In genomic region chr12:91400232-91401048, GRCm38 (mm10) we compare ENCODE assay signal across 8 mouse cellular contexts. TPM values are rescaled to one million over a fixed set of nuclear protein-coding genes. Genes with fewer than 3 reads are reported as not detected.
A peak's percentile ranks its signal among the peaks of the same experiment; 100 is the strongest.
DNase-seq lines count a peak whose midpoint lies in the region; ATAC-seq lines count a peak whose summit lies in the region.

No protein-coding gene starts in this region.

- H3K36me3 ChIP-seq in embryonic facial prominence, embryonic 13.5 days: no peaks in the 10 kb centered on the region
- no peaks in the 10 kb centered on the region for H3K36me3 ChIP-seq in limb, embryonic 13.5 days
- no peaks in the 10 kb centered on the region for H3K36me3 ChIP-seq in midbrain, embryonic 14.5 days (ENCODE audit: control insufficient read depth, insufficient read depth, low read length)
- no peaks in the 10 kb centered on the region for H3K36me3 ChIP-seq in stomach, embryonic 14.5 days (ENCODE audit: control insufficient read depth, insufficient read depth, low read length)

- peak overlapping the region; percentile 52 for H3K4me3 ChIP-seq in embryonic facial prominence, embryonic 13.5 days
- H3K4me3 ChIP-seq in limb, embryonic 13.5 days: peak overlapping the region; percentile 52
- H3K4me3 ChIP-seq in midbrain, embryonic 14.5 days (replicated peaks; ENCODE audit: low read depth, low read length): peak overlapping the region; percentile 41
- peak overlapping the region; percentile 38 for H3K4me3 ChIP-seq in stomach, embryonic 14.5 days (ENCODE audit: low read depth, low read length)

- H3K4me2 ChIP-seq in embryonic facial prominence, embryonic 13.5 days: peak overlapping the region; percentile 86
- H3K4me2 ChIP-seq in limb, embryonic 13.5 days (replicated peaks): peak overlapping the region; percentile 88
- peak overlapping the region; percentile 92 for H3K4me2 ChIP-seq in midbrain, embryonic 14.5 days (ENCODE audit: low read length)
- H3K4me2 ChIP-seq in stomach, embryonic 14.5 days (replicated peaks; ENCODE audit: low read depth, low read length): peak overlapping the region; percentile 84

- DNase-seq in B cell, adult 2 months: peak; percentile 53
- DNase-seq in adrenal gland, postnatal 25 days: peak; percentile 66
- DNase-seq in heart, adult 8-10 months (ENCODE audit: low spot score): peak; percentile 16
- DNase-seq in kidney, adult 9 months: peak; percentile 73
- peak; percentile 91 for DNase-seq in midbrain, embryonic 14.5 days

- peaks cover 31% of the 10 kb centered on the region for H3K27me3 ChIP-seq in embryonic facial prominence, embryonic 13.5 days
- peaks cover 34% of the 10 kb centered on the region for H3K27me3 ChIP-seq in limb, embryonic 13.5 days
- peaks cover 15% of the 10 kb centered on the region; the same call in 1 of the 2 replicates for H3K27me3 ChIP-seq in midbrain, embryonic 14.5 days (ENCODE audit: control insufficient read depth, insufficient read depth, low read length)
- 0 out of 2 replicates have a peak, but pooled peaks cover 5% of the 10 kb centered on the region for H3K27me3 ChIP-seq in stomach, embryonic 14.5 days (ENCODE audit: control insufficient read depth, insufficient read depth, low read length)

- under 1% methylated on average over 38 of the region's 38 CpGs for WGBS in embryonic facial prominence, embryonic 13.5 days
- WGBS in limb, embryonic 13.5 days: under 1% methylated on average over 38 of the region's 38 CpGs
- under 1% methylated on average over 38 of the region's 38 CpGs for WGBS in midbrain, embryonic 14.5 days
- under 1% methylated on average over 38 of the region's 38 CpGs for WGBS in stomach, embryonic 14.5 days

- ATAC-seq in embryonic facial prominence, embryonic 13.5 days (ENCODE audit: insufficient number of reproducible peaks, insufficient read depth, low FRiP score, low TSS enrichment, low read depth): peak; percentile 81
- ATAC-seq in limb, embryonic 13.5 days (ENCODE audit: low FRiP score, low read depth): peak; percentile 93
- peak; percentile 91 for ATAC-seq in midbrain, embryonic 14.5 days (ENCODE audit: low FRiP score, low TSS enrichment)
- peak; percentile 88 for ATAC-seq in stomach, embryonic 14.5 days (ENCODE audit: insufficient number of reproducible peaks, insufficient read depth, low FRiP score, low read depth)

- no peaks in the 10 kb centered on the region for H3K9me3 ChIP-seq in embryonic facial prominence, embryonic 13.5 days
- no peaks in the 10 kb centered on the region for H3K9me3 ChIP-seq in limb, embryonic 13.5 days
- H3K9me3 ChIP-seq in midbrain, embryonic 14.5 days (ENCODE audit: control insufficient read depth, low read length): no peaks in the 10 kb centered on the region
- no peaks in the 10 kb centered on the region for H3K9me3 ChIP-seq in stomach, embryonic 14.5 days (ENCODE audit: control insufficient read depth, low read depth, low read length)

- H3K4me1 ChIP-seq in embryonic facial prominence, embryonic 13.5 days: peaks cover 3% of the 10 kb centered on the region; the same call in 1 of the 2 replicates
- peaks cover 9% of the 10 kb centered on the region; the same call in 1 of the 2 replicates for H3K4me1 ChIP-seq in limb, embryonic 13.5 days
- no peaks in the 10 kb centered on the region for H3K4me1 ChIP-seq in midbrain, embryonic 14.5 days (ENCODE audit: control insufficient read depth, insufficient read depth, low read length)
- no peaks in the 10 kb centered on the region for H3K4me1 ChIP-seq in stomach, embryonic 14.5 days (ENCODE audit: control insufficient read depth, insufficient read depth, low read length)

- H3K9ac ChIP-seq in embryonic facial prominence, embryonic 13.5 days: peak overlapping the region; percentile 68
- H3K9ac ChIP-seq in limb, embryonic 13.5 days: peak overlapping the region; percentile 64
- no peak overlapping the region; the same call in 1 of the 2 replicates for H3K9ac ChIP-seq in midbrain, embryonic 14.5 days (replicated peaks; ENCODE audit: low read length)
- no peak overlapping the region for H3K9ac ChIP-seq in stomach, embryonic 14.5 days (replicated peaks; ENCODE audit: low read depth, low read length)

- no peak overlapping the region for H3K27ac ChIP-seq in embryonic facial prominence, embryonic 13.5 days
- no peak overlapping the region for H3K27ac ChIP-seq in limb, embryonic 13.5 days
- H3K27ac ChIP-seq in midbrain, embryonic 14.5 days (replicated peaks; ENCODE audit: low read depth, low read length): no peak overlapping the region
- no peak overlapping the region for H3K27ac ChIP-seq in stomach, embryonic 14.5 days (ENCODE audit: low read length)

RNA-seq across cellular contexts. Expression of gene Tshr, which starts 16.1 kb away (rescaled TPM):
- 1.3 and 1.8 TPM in 2 replicates for total RNA-seq in adrenal gland, postnatal 25 days (2021)
- polyA plus RNA-seq in embryonic facial prominence, embryonic 13.5 days (2015; fragmentation: Nextera tagmentation; extraction: Ambion mirVana): 0.59 and 0.73 TPM in 2 replicates
- under 1 TPM in 2 of 4 experiments, not detected in 2; 0.09 to 0.12 TPM for total RNA-seq in heart, adult 8-10 months (2022)
- polyA plus RNA-seq in limb, embryonic 13.5 days (2015; fragmentation: Nextera tagmentation; extraction: Ambion mirVana): 0.34 and 0.67 TPM in 2 replicates
- 0.16 and 0.24 TPM in 2 replicates for polyA plus RNA-seq in midbrain, embryonic 14.5 days (2014; fragmentation: Nextera tagmentation; extraction: Ambion mirVana)
- polyA plus RNA-seq in stomach, embryonic 14.5 days (2014; fragmentation: Nextera tagmentation; extraction: Ambion mirVana): 0.18 and 0.56 TPM in 2 replicates

RNA-seq across cellular contexts. Expression of gene Cep128, which starts 16.2 kb away (rescaled TPM):
- total RNA-seq in adrenal gland, postnatal 25 days (2021): 4.6 and 5.4 TPM in 2 replicates
- polyA plus RNA-seq in embryonic facial prominence, embryonic 13.5 days (2015; fragmentation: Nextera tagmentation; extraction: Ambion mirVana): 9.1 and 10.2 TPM in 2 replicates
- 10 to 100 TPM; 11.5 to 16.4 (median 12.4) TPM for total RNA-seq in heart, adult 8-10 months (2022)
- 7.8 and 9.0 TPM in 2 replicates for polyA plus RNA-seq in limb, embryonic 13.5 days (2015; fragmentation: Nextera tagmentation; extraction: Ambion mirVana)
- 2.5 and 5.2 TPM in 2 replicates for polyA plus RNA-seq in midbrain, embryonic 14.5 days (2014; fragmentation: Nextera tagmentation; extraction: Ambion mirVana)
- polyA plus RNA-seq in stomach, embryonic 14.5 days (2014; fragmentation: Nextera tagmentation; extraction: Ambion mirVana): 8.4 and 10.2 TPM in 2 replicates

Comparison
In these comparisons a context has a peak if more than half of its experiments do, and no peak if none do; other contexts are left out.
1. DNase-seq: peak in every context shown above with its lines; median percentile 91 in midbrain, embryonic 14.5 days; 73 in kidney, adult 9 months; 66 in adrenal gland, postnatal 25 days; 53 in B cell, adult 2 months; 16 in heart, adult 8-10 months.
2. H3K9ac ChIP-seq: peak in embryonic facial prominence, embryonic 13.5 days (single experiment) and limb, embryonic 13.5 days (single experiment); none in midbrain, embryonic 14.5 days (single experiment) and stomach, embryonic 14.5 days (single experiment).
3. Peak in every context shown above with its lines, with median percentiles within 50 percentile points of each other: ATAC-seq, H3K4me2 ChIP-seq and H3K4me3 ChIP-seq.